Mouse (Mus musculus): ENCODE data around the gene Jmjd4. TPM values are rescaled to one million over a fixed set of nuclear protein-coding genes. Genes with fewer than 3 reads are reported as not detected.

The Jmjd4 gene
- total and polyA plus RNA-seq, 3 experiments = 14.5 to 18.1 TPM; not detected in 1

- TF ChIP-seq KAT2A (conservative IDR thresholded peaks at IDR 0.05; ENCODE audit: low read depth, low read length) (0 out of 2 replicates have a peak, but pooled peaks have one; percentile 24), RAD21 (IDR thresholded peaks at IDR 0.05; ENCODE audit: low read depth, low read length) (no peak), POLR2AphosphoS5 (IDR thresholded peaks at IDR 0.05; ENCODE audit: borderline replicate concordance, low read depth, low read length) (no peak), ELF1 (IDR thresholded peaks at IDR 0.05; ENCODE audit: low read depth, low read length) (no peak), HCFC1 (IDR thresholded peaks at IDR 0.05; ENCODE audit: low read depth, low read length) (no peak), CHD1 (IDR thresholded peaks at IDR 0.05; ENCODE audit: low read depth, low read length) (no peak), MAZ (IDR thresholded peaks at IDR 0.05; ENCODE audit: low read depth, low read length) (no peak), ETS1 (IDR thresholded peaks at IDR 0.05; ENCODE audit: low read depth, low read length) (no peak), NELFE (IDR thresholded peaks at IDR 0.05; ENCODE audit: low read depth, low read length) (no peak), MAFK (IDR thresholded peaks at IDR 0.05; ENCODE audit: borderline replicate concordance, low read depth, low read length) (no peak), GABPA (IDR thresholded peaks at IDR 0.05; ENCODE audit: low read depth, low read length) (no peak), MYB (IDR thresholded peaks at IDR 0.05; ENCODE audit: low read depth, low read length) (no peak)
These were observed 27.4 kb downstream of the Jmjd4 start (continued) for GRCm38 (mm10) chr11:59477240-59477639.

- H3K27me3 ChIP-seq (ENCODE audit: control insufficient read depth in 1 of 2, insufficient read depth in 2 of 2, low read length in 2 of 2) = peaks cover 0 to 3% of the 10 kb centered on the region in 2 experiments; a peak in 2 of 4 replicates
- H3K36me3 ChIP-seq (ENCODE audit: control insufficient read depth in 1 of 2, insufficient read depth in 2 of 2, low read length in 2 of 2) = no peaks in the 10 kb centered on the region
- peak; percentile 73 for DNase-seq (ENCODE audit: low read depth, low spot score)
- no peak overlapping the region for H3K27ac ChIP-seq (ENCODE audit: control insufficient read depth, low read depth, low read length)
- H3K4me3 ChIP-seq (ENCODE audit: control insufficient read depth in 1 of 2, insufficient read depth in 1 of 2, low read depth in 2 of 2, low read length in 2 of 2) = no peak overlapping the region
- peak; percentile 92 for TF ChIP-seq SMC3 (IDR thresholded peaks at IDR 0.05; ENCODE audit: low read depth, low read length)
- TF ChIP-seq BHLHE40 (IDR thresholded peaks at IDR 0.05; ENCODE audit: borderline replicate concordance, low read depth, low read length) = 0 out of 2 replicates have a peak, but pooled peaks have one; percentile 20
- no peak for TF ChIP-seq MXI1 (IDR thresholded peaks at IDR 0.05; ENCODE audit: low read depth, low read length)
- no peak for TF ChIP-seq TAL1 (IDR thresholded peaks at IDR 0.05; ENCODE audit: low read length)
- TF ChIP-seq RAD21 (IDR thresholded peaks at IDR 0.05; ENCODE audit: low read depth, low read length) = peak; percentile 95
- TF ChIP-seq MEF2A (IDR thresholded peaks at IDR 0.05; ENCODE audit: extremely low read depth, insufficient replicate concordance, low read depth, low read length, poor library complexity, severe bottlenecking) = no peak
- TF ChIP-seq ZC3H11A (IDR thresholded peaks at IDR 0.05; ENCODE audit: low read depth, low read length) = peak; percentile 95
- no peak for TF ChIP-seq HCFC1 (IDR thresholded peaks at IDR 0.05; ENCODE audit: low read depth, low read length)
- TF ChIP-seq CTCF (IDR thresholded peaks at IDR 0.05 in 2 of 3, conservative IDR thresholded peaks at IDR 0.05 in 1 of 3; ENCODE audit: control insufficient read depth in 1 of 3, insufficient read depth in 1 of 3, low read depth in 2 of 3, low read length in 3 of 3, poor library complexity in 1 of 3, severe bottlenecking in 1 of 3) = peak; percentile 46 to 90 (median 60)
- H3K4me1 ChIP-seq (ENCODE audit: control insufficient read depth in 1 of 2, insufficient read depth in 2 of 2, low read length in 2 of 2) = no peaks in the 10 kb centered on the region
- no peaks in the 10 kb centered on the region for H3K79me2 ChIP-seq (ENCODE audit: control insufficient read depth, insufficient read depth, low read length, poor library complexity)
- H3K9me3 ChIP-seq (replicated peaks; ENCODE audit: insufficient read depth, low read length) = no peaks in the 10 kb centered on the region
- no peak overlapping the region for H3K9ac ChIP-seq (ENCODE audit: control insufficient read depth, low read depth, low read length, poor library complexity, severe bottlenecking)
These were observed 33.4 kb downstream of the Jmjd4 start for GRCm38 (mm10) chr11:59483212-59483611.
